Mouse (Mus musculus) forebrain, embryonic 16.5 days (tissue): Measurements from ENCODE around the gene Rgs9bp. TPM values are rescaled to one million over a fixed set of nuclear protein-coding genes. Genes with fewer than 3 reads are reported as not detected.
A peak's percentile ranks its signal among the peaks of the same experiment; 100 is the strongest.

Source experiments
- ATAC-seq: fragments of 200-750 bp; cut with Nextera tagmentation; 2 replicates; pipeline ENCODE4 v1.8.0; 2017; ENCODE audit warnings: mild to moderate bottlenecking, moderate library complexity
- H3K27ac ChIP-seq: fragments of 300-500 bp; sonication (generic); 2 replicates; pipeline ENCODE4 v1.5.1; 2014; ENCODE audit warnings: low read length, control low read depth
- H3K27me3 ChIP-seq: fragments of 300-500 bp; sonication (generic); replicated peaks from 2 replicates; pipeline ENCODE4 v1.6.1; 2014; ENCODE audit warnings: low read length; ENCODE audit not compliant: control insufficient read depth, insufficient read depth
- H3K36me3 ChIP-seq: fragments of 300-500 bp; sonication (generic); 2 replicates; pipeline ENCODE4 v1.6.1; 2014; ENCODE audit not compliant: control insufficient read depth, insufficient read depth
- H3K4me1 ChIP-seq: fragments of 300-500 bp; sonication (generic); replicated peaks from 2 replicates; pipeline ENCODE4 v1.6.1; 2014; ENCODE audit warnings: low read length; ENCODE audit not compliant: control insufficient read depth, insufficient read depth
- H3K4me2 ChIP-seq: fragments of 300-500 bp; sonication (generic); 2 replicates; pipeline ENCODE4 v1.6.1; 2014; ENCODE audit warnings: mild to moderate bottlenecking, low read length, control low read depth
- H3K4me3 ChIP-seq: fragments of 300-500 bp; sonication (generic); replicated peaks from 2 replicates; pipeline ENCODE4 v1.5.1; 2014; ENCODE audit warnings: mild to moderate bottlenecking, low read length, control low read depth
- H3K9ac ChIP-seq: fragments of 300-500 bp; sonication (generic); replicated peaks from 2 replicates; pipeline ENCODE4 v1.6.1; 2014; ENCODE audit warnings: low read depth, low read length, control low read depth
- H3K9me3 ChIP-seq: fragments of 300-500 bp; sonication (generic); 2 replicates; pipeline ENCODE4 v1.6.1; 2016; ENCODE audit warnings: low read length; ENCODE audit not compliant: control insufficient read depth
- WGBS: fragments of 180-500 bp; shearing (Covaris S2); extraction: QIAGEN DNeasy Blood & Tissue Kit; methylation state at CpG from one replicate; pipeline ENCODE4 v1.1.7; 2014; 5-methylcytosine and 5-hydroxymethylcytosine counted together
- polyA plus RNA-seq: library from polyadenylated mRNA; unstranded; fragments of >200 nt; fragmentation: Nextera tagmentation; extraction: Ambion mirVana; gene quantifications from 2 replicates; pipeline ENCODE4 v1.2.1, GENCODE M21; 2015

Rgs9bp gene
- polyA plus RNA-seq = 0.11 and 0.22 TPM in 2 replicates

GRCm38 (mm10) chr7:35585191-35586054 lies at the start of gene Rgs9bp:
Gene Rgs9bp (minus strand): TSS chr7:35585582.
- ATAC-seq = peak; percentile 62
- under 1% methylated on average over 45 of the region's 45 CpGs for WGBS
- peak within 1 kb of the TSS; percentile 99 for H3K4me2 ChIP-seq
- peaks cover 28% of the 10 kb centered on the region for H3K27me3 ChIP-seq
- H3K9me3 ChIP-seq = no peaks in the 10 kb centered on the region
- H3K27ac ChIP-seq = peak within 1 kb of the TSS; percentile 37; the same call in 1 of the 2 replicates
- peaks cover 41% of the 10 kb centered on the region for H3K4me1 ChIP-seq
- H3K9ac ChIP-seq = peak within 1 kb of the TSS; percentile 70
- peak within 1 kb of the TSS; percentile 77 for H3K4me3 ChIP-seq
- no peaks in the 10 kb centered on the region for H3K36me3 ChIP-seq

DNA sequence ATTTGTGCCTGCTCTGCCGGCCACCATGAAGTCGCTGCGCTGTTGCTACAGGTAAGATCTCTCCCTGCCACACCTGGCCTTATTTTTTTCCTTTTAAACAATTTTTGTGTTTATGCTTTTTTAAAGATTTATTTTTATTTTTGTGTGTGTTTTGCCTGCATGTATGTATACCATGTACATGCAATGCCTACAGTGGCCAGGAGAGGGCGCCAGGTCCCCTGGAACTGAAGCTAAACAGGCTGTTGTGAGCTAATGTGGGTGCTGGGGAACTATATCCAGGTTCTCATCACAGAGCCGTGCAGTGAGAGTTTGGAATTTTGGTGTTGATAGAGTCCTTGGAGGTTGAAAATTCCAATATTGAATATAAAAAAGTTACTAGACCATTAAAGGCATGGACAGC lies 43.1 kb upstream of the Rgs9bp start:
- Histone ChIP-seq H3K9ac (no peak overlapping the region), H3K36me3 (peaks cover 41% of the 10 kb centered on the region), H3K4me1 (no peaks in the 10 kb centered on the region), H3K9me3 (no peaks in the 10 kb centered on the region), H3K4me3 (no peak overlapping the region), H3K27me3 (no peaks in the 10 kb centered on the region), H3K27ac (no peak overlapping the region), H3K4me2 (no peak overlapping the region)
- no peak for ATAC-seq
- 71% methylated on average over 5 of the region's 5 CpGs for WGBS

GRCm38 (mm10) chr7:35627371-35627770 lies 42.0 kb upstream of the Rgs9bp start:
- 94% methylated on average over 10 of the region's 10 CpGs for WGBS
- H3K9ac ChIP-seq = no peak overlapping the region
- no peak for ATAC-seq
- H3K27me3 ChIP-seq = no peaks in the 10 kb centered on the region
- H3K9me3 ChIP-seq = no peaks in the 10 kb centered on the region
- no peaks in the 10 kb centered on the region for H3K4me1 ChIP-seq
- H3K4me3 ChIP-seq = no peak overlapping the region
- peaks cover 42% of the 10 kb centered on the region for H3K36me3 ChIP-seq
- no peak overlapping the region for H3K4me2 ChIP-seq
- H3K27ac ChIP-seq = no peak overlapping the region

GRCm38 (mm10) chr7:35626038-35626437 lies 40.7 kb upstream of the Rgs9bp start:
- Histone ChIP-seq H3K4me1 (no peaks in the 10 kb centered on the region), H3K4me2 (no peak overlapping the region), H3K36me3 (peaks cover 48% of the 10 kb centered on the region), H3K9ac (no peak overlapping the region), H3K4me3 (no peak overlapping the region), H3K9me3 (no peaks in the 10 kb centered on the region), H3K27me3 (no peaks in the 10 kb centered on the region), H3K27ac (no peak overlapping the region)
- WGBS = 95% methylated on average over 5 of the region's 5 CpGs
- ATAC-seq = no peak

- Histone ChIP-seq H3K9ac (no peak overlapping the region), H3K4me1 (no peaks in the 10 kb centered on the region), H3K27ac (no peak overlapping the region), H3K36me3 (peaks cover 36% of the 10 kb centered on the region), H3K4me2 (no peak overlapping the region), H3K9me3 (no peaks in the 10 kb centered on the region), H3K4me3 (no peak overlapping the region), H3K27me3 (no peaks in the 10 kb centered on the region)
- ATAC-seq = no peak
- WGBS = 89% methylated on average over 10 of the region's 10 CpGs
Measured at GRCm38 (mm10) chr7:35622626-35623025, 37.2 kb upstream of the Rgs9bp start.

GRCm38 (mm10) chr7:35617513-35617912 lies 32.1 kb upstream of the Rgs9bp start:
- Histone ChIP-seq H3K27me3 (no peaks in the 10 kb centered on the region), H3K9ac (no peak overlapping the region), H3K36me3 (peaks cover 45% of the 10 kb centered on the region), H3K4me3 (no peak overlapping the region), H3K9me3 (no peaks in the 10 kb centered on the region), H3K27ac (no peak overlapping the region), H3K4me2 (no peak overlapping the region), H3K4me1 (no peaks in the 10 kb centered on the region)
- WGBS = 22% methylated on average over 4 of the region's 4 CpGs
- ATAC-seq = no peak

GRCm38 (mm10) chr7:35609245-35609644 lies 23.9 kb upstream of the Rgs9bp start:
- H3K36me3 ChIP-seq = peaks cover 20% of the 10 kb centered on the region

DNA sequence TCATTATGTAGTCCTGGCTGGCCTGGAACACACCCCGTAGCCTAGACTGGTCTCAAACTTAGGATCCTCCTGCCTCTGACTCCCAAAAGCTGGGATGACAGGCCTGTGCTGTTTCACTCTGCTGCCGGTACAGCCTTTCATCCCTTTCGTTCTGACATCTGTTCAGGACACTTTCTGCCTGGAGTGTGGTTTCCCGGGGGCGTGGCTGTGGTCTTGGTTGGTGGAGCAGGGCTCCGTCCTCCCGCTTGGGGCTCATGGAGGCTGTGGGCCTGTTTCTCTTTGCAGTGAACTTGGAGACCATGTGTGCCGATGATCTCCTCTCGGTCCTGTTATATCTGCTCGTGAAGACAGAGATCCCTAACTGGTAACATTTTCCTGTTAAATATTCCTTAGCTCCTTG lies 21.4 kb upstream of the Rgs9bp start:
- ATAC-seq = no peak
- WGBS = 95% methylated on average over 10 of the region's 10 CpGs
- Histone ChIP-seq H3K9me3 (no peaks in the 10 kb centered on the region), H3K4me3 (no peak overlapping the region), H3K27ac (no peak overlapping the region), H3K36me3 (peaks cover 21% of the 10 kb centered on the region), H3K27me3 (no peaks in the 10 kb centered on the region), H3K4me1 (no peaks in the 10 kb centered on the region), H3K4me2 (no peak overlapping the region), H3K9ac (no peak overlapping the region)

More at GRCm38 (mm10) chr7:35609245-35609644, 23.9 kb upstream of the Rgs9bp start:
- Histone ChIP-seq H3K4me3 (no peak overlapping the region), H3K4me2 (no peak overlapping the region), H3K9me3 (no peaks in the 10 kb centered on the region), H3K9ac (no peak overlapping the region), H3K4me1 (no peaks in the 10 kb centered on the region), H3K27me3 (no peaks in the 10 kb centered on the region), H3K27ac (no peak overlapping the region)
- no peak for ATAC-seq
- WGBS = 97% methylated on average over 10 of the region's 10 CpGs

- Histone ChIP-seq H3K4me3 (no peak overlapping the region), H3K27me3 (no peaks in the 10 kb centered on the region), H3K27ac (no peak overlapping the region), H3K4me2 (no peak overlapping the region), H3K9ac (no peak overlapping the region), H3K4me1 (no peaks in the 10 kb centered on the region), H3K36me3 (peaks cover 11% of the 10 kb centered on the region), H3K9me3 (no peaks in the 10 kb centered on the region)
- 98% methylated on average over 5 of the region's 5 CpGs for WGBS
- ATAC-seq = no peak
Measured at GRCm38 (mm10) chr7:35602766-35603165, 17.4 kb upstream of the Rgs9bp start.
